Mouse (Mus musculus) heart, adult 2 months (tissue): Measurements from ENCODE around the gene Pitx3. TPM values are rescaled to one million over a fixed set of nuclear protein-coding genes. Genes with fewer than 3 reads are reported as not detected.

Experiments used
- DNase-seq, 2 experiments: peaks; one replicate each; pipeline ENCODE4 v3.0.0; 2021
- H3K27ac ChIP-seq: fragments of 200-600 bp; 2 replicates; pipeline ENCODE4 v1.8.1; 2022
- H3K27me3 ChIP-seq: fragments of 200-500 bp; 2 replicates; pipeline ENCODE4 v1.6.1; 2012; ENCODE audit warnings: mild to moderate bottlenecking, low read length, inconsistent platforms, mixed read lengths; ENCODE audit not compliant: control insufficient read depth, insufficient read depth
- H3K36me3 ChIP-seq: fragments of 200-500 bp; 2 replicates; pipeline ENCODE4 v1.6.1; 2012; ENCODE audit warnings: low read length, inconsistent platforms; ENCODE audit not compliant: control insufficient read depth, insufficient read depth
- H3K4me1 ChIP-seq: fragments of 200-500 bp; 2 replicates; pipeline ENCODE4 v1.6.1; 2011; ENCODE audit warnings: low read length; ENCODE audit not compliant: control insufficient read depth, insufficient read depth
- H3K4me3 ChIP-seq: fragments of 200-600 bp; 2 replicates; pipeline ENCODE4 v1.8.1; 2022
- H3K79me2 ChIP-seq: fragments of 200-500 bp; replicated peaks from 2 replicates; pipeline ENCODE4 v1.6.1; 2012; ENCODE audit warnings: mild to moderate bottlenecking, inconsistent platforms, low read length, moderate library complexity, mixed read lengths; ENCODE audit not compliant: control insufficient read depth, insufficient read depth
- H3K9ac ChIP-seq: fragments of 200-500 bp; 2 replicates; pipeline ENCODE4 v1.6.1; 2012; ENCODE audit warnings: low read depth, mild to moderate bottlenecking, control low read depth, inconsistent platforms, low read length, mixed read lengths
- CTCF ChIP-seq: fragments of 200-600 bp; IDR thresholded peaks from 2 replicates; pipeline ENCODE4 v1.8.1; 2022; ENCODE audit warnings: antibody characterized with exemption, mild to moderate bottlenecking, moderate library complexity
- EP300 ChIP-seq: fragments of 200-500 bp; IDR thresholded peaks from 2 replicates; pipeline ENCODE4 v1.6.1; 2011; ENCODE audit warnings: low read depth, low read length, control low read depth; ENCODE audit not compliant: insufficient read depth
- POLR2A ChIP-seq: fragments of 200-500 bp; IDR thresholded peaks from 2 replicates; pipeline ENCODE4 v1.6.1; 2011; ENCODE audit warnings: mild to moderate bottlenecking, low read depth, low read length, control low read depth; ENCODE audit not compliant: insufficient read depth
- WGBS: fragments of 180-500 bp; shearing (Covaris S2); methylation state at CpG from one replicate; pipeline ENCODE4 v1.1.7; 2018; 5-methylcytosine and 5-hydroxymethylcytosine counted together
- intact Hi-C: fragments of 180-260 bp; cut with DNase I; formaldehyde crosslinking; loops from one replicate; pipeline ENCODE4 v1.15.1; 2025
- polyA plus RNA-seq: library from polyadenylated mRNA; depleted of rRNA; stranded (reverse); fragments of >200 nt; gene quantifications from 2 replicates; pipeline ENCODE4 v1.2.3, GENCODE M21; 2012
- total RNA-seq, 2 experiments: library from RNA; stranded (reverse); gene quantifications; 2 replicates each; pipeline ENCODE4 v1.2.3; 2021

The Pitx3 gene
- total and polyA plus RNA-seq, 3 experiments: 0.39 to 1.8 (median 1.2) TPM

GRCm38 (mm10) chr19:46114617-46115016, 33.5 kb downstream of the Pitx3 start:
- H3K9ac ChIP-seq: no peak overlapping the region
- H3K27ac ChIP-seq: no peak overlapping the region
- no peaks in the 10 kb centered on the region for H3K79me2 ChIP-seq
- 65% methylated on average over 4 of the region's 4 CpGs for WGBS
- TF ChIP-seq EP300 (no peak), POLR2A (no peak), CTCF (no peak)
- H3K4me3 ChIP-seq: no peak overlapping the region
- H3K36me3 ChIP-seq: no peaks in the 10 kb centered on the region
- no peaks in the 10 kb centered on the region for H3K27me3 ChIP-seq
- intact Hi-C loops: no loop called here
- no peaks in the 10 kb centered on the region for H3K4me1 ChIP-seq
- DNase-seq: no peak

DNA sequence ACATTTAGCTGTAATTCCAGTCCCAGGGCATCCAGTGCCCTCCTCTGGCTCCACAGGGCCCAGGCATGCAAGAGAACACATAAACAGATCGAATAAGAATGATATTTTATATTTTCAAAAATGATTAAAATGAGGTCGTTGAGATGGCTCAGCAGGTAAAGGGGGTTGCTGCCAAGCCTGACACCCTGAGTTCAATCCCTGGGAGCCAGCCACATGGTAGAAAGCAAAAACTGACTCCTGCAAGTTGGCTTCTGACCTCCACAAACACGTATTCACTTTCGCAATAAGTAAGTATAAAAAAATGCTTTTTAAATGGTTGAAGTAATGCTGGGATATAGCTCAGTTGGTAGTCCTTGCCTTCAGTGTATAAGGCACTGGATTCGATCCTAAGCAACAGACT, 37.3 kb downstream of the Pitx3 start:
- Histone ChIP-seq H3K27ac (no peak overlapping the region), H3K4me3 (no peak overlapping the region), H3K9ac (no peak overlapping the region), H3K4me1 (no peaks in the 10 kb centered on the region), H3K27me3 (no peaks in the 10 kb centered on the region), H3K36me3 (no peaks in the 10 kb centered on the region), H3K79me2 (no peaks in the 10 kb centered on the region)
- TF ChIP-seq CTCF (no peak), EP300 (no peak), POLR2A (no peak)
- WGBS: 83% methylated on average over 5 of the region's 5 CpGs
- intact Hi-C loops: no loop called here
- DNase-seq: no peak

DNA sequence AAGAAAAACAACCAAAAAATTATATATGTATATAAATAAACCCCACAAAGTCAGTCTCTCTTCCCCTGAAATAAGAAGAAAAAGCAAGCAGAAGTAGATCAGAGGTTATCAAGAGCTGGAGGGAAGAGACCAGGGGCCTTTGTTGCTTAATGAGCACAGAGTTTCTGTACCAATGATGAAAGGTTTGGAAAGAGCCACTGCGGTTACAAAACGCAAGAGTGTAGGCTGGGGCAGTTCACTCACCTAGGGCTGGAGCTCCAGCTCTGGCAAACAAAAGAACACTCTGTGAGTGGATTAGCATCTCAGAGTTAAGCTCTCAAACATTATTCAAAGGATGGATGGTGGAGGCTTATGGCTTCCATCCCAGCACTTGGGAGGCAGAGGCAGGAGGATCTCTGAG, 37.9 kb downstream of the Pitx3 start:
- Histone ChIP-seq H3K79me2 (no peaks in the 10 kb centered on the region), H3K4me1 (no peaks in the 10 kb centered on the region), H3K36me3 (no peaks in the 10 kb centered on the region), H3K4me3 (no peak overlapping the region), H3K9ac (no peak overlapping the region), H3K27me3 (no peaks in the 10 kb centered on the region), H3K27ac (no peak overlapping the region)
- no peak for DNase-seq
- 84% methylated on average over 2 of the region's 2 CpGs for WGBS
- TF ChIP-seq CTCF (no peak), POLR2A (no peak), EP300 (no peak)
- intact Hi-C loops: no loop called here

GRCm38 (mm10) chr19:46104187-46104557, 44.0 kb downstream of the Pitx3 start:
- no peak for DNase-seq
- no peak overlapping the region for H3K4me3 ChIP-seq
- H3K27ac ChIP-seq: no peak overlapping the region
- no peaks in the 10 kb centered on the region for H3K27me3 ChIP-seq
- no peaks in the 10 kb centered on the region for H3K36me3 ChIP-seq
- no peaks in the 10 kb centered on the region; the same call in 1 of the 2 replicates for H3K4me1 ChIP-seq
- no peaks in the 10 kb centered on the region for H3K79me2 ChIP-seq
- 70% methylated on average over 2 of the region's 2 CpGs for WGBS
- intact Hi-C loops: no loop called here
- TF ChIP-seq POLR2A (no peak), EP300 (no peak)
- H3K9ac ChIP-seq: no peak overlapping the region

GRCm38 (mm10) chr19:46103437-46104186, 44.5 kb downstream of the Pitx3 start:
- no peak for DNase-seq
- Histone ChIP-seq H3K36me3 (no peaks in the 10 kb centered on the region), H3K4me3 (no peak overlapping the region), H3K27ac (no peak overlapping the region), H3K27me3 (no peaks in the 10 kb centered on the region), H3K9ac (no peak overlapping the region), H3K79me2 (no peaks in the 10 kb centered on the region), H3K4me1 (no peaks in the 10 kb centered on the region; the same call in 1 of the 2 replicates)
- 48% methylated on average over 6 of the region's 6 CpGs for WGBS
- intact Hi-C loops: no loop called here
- no peak for TF ChIP-seq EP300
- TF ChIP-seq CTCF: no peak
- TF ChIP-seq POLR2A: no peak

- H3K79me2 ChIP-seq: no peaks in the 10 kb centered on the region
- intact Hi-C loops: no loop called here
- no peak overlapping the region for H3K27ac ChIP-seq
- H3K4me3 ChIP-seq: no peak overlapping the region
- no peak for DNase-seq
- H3K36me3 ChIP-seq: no peaks in the 10 kb centered on the region
- no peak for TF ChIP-seq EP300
- TF ChIP-seq POLR2A: no peak
- TF ChIP-seq CTCF: no peak
- H3K27me3 ChIP-seq: no peaks in the 10 kb centered on the region
- 89% methylated on average over 3 of the region's 3 CpGs for WGBS
- H3K9ac ChIP-seq: no peak overlapping the region
- no peaks in the 10 kb centered on the region; the same call in 1 of the 2 replicates for H3K4me1 ChIP-seq
These were observed 48.6 kb downstream of the Pitx3 start for GRCm38 (mm10) chr19:46099561-46099960.
